Mouse (Mus musculus): Measurements from ENCODE around the gene Cass4.
A peak's percentile ranks its signal among the peaks of the same experiment; 100 is the strongest.

Gene Cass4

DNA sequence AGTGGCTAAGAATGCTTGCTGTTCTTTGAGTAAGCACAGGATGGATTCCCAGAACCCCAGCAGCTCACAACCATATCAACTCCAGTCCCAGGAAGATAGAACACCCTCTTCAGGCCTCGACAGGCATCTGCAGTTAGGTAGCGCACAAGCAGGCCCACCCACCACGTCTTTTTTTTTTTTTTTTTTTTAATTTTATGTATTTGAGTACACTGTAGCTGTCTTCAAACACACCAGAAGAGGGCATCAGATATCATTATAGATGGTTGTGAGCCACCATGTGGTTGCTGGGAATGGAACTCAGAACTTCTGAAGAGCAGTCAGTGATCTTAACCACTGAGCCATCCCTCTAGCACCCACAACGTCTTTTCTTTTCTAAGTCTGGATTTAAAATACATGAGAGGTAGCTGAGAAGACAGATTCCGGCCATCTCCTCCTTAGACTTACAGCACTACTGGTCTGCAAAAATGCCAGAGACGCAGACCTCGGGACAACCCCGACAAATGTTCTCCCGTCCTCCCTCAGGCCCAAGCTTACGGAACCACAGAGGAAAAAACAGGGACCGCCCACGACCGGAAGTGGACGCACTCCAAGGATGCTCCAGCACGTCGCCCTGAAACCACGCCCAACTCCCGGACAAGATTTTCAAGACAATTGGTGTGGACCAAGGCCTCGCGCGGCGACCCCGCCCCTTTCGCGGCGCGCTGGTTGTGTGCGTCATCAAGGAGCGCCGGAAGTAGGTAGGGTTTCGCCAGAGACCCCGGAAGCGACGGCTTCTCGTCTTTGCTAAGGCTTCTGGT lies 46.4 kb downstream of the Cass4 start, which contains the start of gene Rtf2:
Gene Rtf2 (plus strand): TSS at position 714 of the 797 bp plus-strand sequence.
- peak; percentile 100 for DNase-seq (ENCODE audit: extremely low spot score, low spot score)

GRCm38 (mm10) chr2:172440640-172441005 lies 47.0 kb downstream of the Cass4 start:
- DNase-seq (ENCODE audit: extremely low spot score, low spot score), result no peak

DNA sequence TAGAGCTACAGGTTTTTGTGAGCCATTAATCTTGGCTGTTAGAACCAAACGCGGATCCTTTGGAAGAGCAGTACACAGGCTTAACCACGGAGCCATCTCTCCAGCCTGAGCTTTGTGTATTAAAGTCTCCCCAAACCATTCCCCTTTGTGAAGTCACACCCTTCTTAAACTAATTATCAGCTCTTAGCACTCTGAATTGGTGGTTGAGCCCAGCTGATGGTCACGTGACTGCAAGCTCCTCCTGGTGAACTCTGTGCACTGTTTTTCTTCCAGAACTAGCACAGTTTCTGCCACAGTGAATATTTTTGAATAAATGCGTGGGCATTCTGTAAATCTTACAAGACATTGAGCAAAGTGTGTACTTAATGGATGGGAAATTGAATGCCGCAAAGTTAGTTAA lies 47.6 kb downstream of the Cass4 start:
- no peak for DNase-seq (ENCODE audit: extremely low spot score, low spot score)

- DNase-seq (ENCODE audit: extremely low spot score, low spot score), result no peak
These were observed 52.0 kb downstream of the Cass4 start for GRCm38 (mm10) chr2:172445617-172446016.

DNA sequence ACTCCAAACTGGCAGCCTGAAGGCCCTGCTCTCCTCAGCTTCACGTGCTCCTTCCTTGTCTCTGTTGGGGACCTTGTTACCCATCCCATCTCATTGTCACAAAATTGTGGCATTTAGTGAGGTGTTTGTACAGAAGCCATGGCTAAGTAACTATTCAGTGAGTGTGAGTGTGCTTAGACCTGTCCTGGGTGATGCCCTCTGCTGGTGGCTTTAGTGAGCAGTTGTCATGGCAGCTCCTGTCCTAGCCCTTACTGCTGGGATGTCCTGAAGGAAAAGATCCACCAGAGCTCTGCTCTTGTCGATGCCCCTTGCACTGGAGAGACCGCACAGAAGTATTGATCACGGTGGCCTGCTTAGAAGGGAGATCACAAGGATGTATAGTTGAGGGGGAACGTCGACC lies 53.7 kb downstream of the Cass4 start:
- DNase-seq (ENCODE audit: extremely low spot score, low spot score), result no peak

- no peak for DNase-seq (ENCODE audit: extremely low spot score, low spot score)
These were observed 54.7 kb downstream of the Cass4 start for GRCm38 (mm10) chr2:172448329-172448728.

- no peak for DNase-seq (ENCODE audit: extremely low spot score, low spot score)
These were observed 57.0 kb downstream of the Cass4 start for GRCm38 (mm10) chr2:172450640-172451039.

- no peak for DNase-seq (ENCODE audit: extremely low spot score, low spot score)
These were observed 58.4 kb downstream of the Cass4 start for GRCm38 (mm10) chr2:172452031-172452430.

- no peak for DNase-seq (ENCODE audit: extremely low spot score, low spot score)
These were observed 58.9 kb downstream of the Cass4 start for GRCm38 (mm10) chr2:172452458-172452857.

GRCm38 (mm10) chr2:172458496-172458895 lies 64.9 kb downstream of the Cass4 start, which contains the start of gene Gcnt7:
Gene Gcnt7, minus strand, starts transcription at chr2:172458596.
- no peak for DNase-seq (ENCODE audit: extremely low spot score, low spot score)

- DNase-seq (ENCODE audit: extremely low spot score, low spot score), result no peak
These were observed 67.1 kb downstream of the Cass4 start for GRCm38 (mm10) chr2:172460647-172461046.

DNA sequence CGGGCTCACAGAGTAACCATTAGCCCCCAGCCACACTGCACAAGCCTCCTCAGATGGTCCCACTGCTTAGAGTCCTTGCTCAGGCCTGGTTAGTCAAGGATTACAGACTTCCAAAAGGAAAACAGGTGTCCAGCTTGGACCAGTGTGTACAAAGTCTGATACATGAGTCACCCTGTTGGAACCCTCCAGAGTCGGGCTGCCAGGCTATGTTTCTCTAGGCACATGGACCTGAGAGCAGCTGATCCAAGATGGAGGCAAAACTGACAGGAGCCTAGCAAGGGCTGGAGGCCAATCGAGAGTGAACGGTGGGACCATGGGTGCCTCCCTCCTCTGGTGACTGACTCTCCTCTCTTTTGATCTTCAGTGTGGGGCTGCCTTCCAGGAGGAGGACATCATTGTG lies 69.2 kb downstream of the Cass4 start:
- DNase-seq (ENCODE audit: extremely low spot score, low spot score), result no peak

GRCm38 (mm10) chr2:172466427-172467132 lies 73.0 kb downstream of the Cass4 start:
- DNase-seq (ENCODE audit: extremely low spot score, low spot score), result no peak

DNA sequence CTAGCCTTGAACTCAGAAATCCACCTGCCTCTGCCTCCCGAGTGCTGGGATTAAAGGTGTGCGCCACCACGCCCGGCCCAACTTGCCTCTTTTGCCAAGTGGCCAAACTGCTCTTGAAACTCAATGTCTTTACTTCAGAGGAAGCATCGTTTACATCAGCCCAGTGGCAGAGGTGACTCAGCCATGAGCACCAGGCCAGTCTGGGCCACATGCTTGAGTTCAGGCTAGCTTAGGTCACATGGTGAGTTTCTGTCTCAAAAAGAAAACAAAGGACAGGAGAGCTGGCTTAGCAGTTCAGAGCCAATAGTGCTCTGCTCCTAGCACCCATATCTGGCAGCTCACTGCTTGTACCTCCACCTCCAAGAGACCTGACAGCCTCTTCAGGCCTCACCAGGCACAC lies 73.6 kb downstream of the Cass4 start:
- no peak for DNase-seq (ENCODE audit: extremely low spot score, low spot score)

DNA sequence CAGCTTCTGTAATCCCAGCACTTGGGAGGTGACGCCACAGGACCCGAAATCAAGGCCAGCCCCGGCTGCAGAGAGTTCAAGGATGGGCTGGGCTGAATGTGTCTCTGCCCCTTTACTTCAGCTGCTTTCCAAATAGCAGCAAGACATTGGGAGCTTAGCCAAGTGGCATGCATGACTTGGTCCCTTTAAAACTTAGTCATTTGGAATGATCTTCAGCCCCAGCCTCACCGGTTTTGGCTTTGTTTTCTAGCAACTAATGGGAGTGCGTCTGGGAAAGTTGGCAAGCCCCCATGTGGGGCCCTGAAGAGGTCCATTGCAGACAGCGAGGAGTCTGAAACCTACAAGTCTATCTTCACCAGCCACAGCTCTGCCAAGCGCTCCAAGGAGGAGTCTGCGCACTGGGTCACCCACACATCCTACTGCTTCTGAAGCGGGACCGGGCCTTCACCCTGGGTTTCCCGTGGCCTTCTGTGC lies 74.8 kb downstream of the Cass4 start:
- DNase-seq (ENCODE audit: extremely low spot score, low spot score), result no peak

DNA sequence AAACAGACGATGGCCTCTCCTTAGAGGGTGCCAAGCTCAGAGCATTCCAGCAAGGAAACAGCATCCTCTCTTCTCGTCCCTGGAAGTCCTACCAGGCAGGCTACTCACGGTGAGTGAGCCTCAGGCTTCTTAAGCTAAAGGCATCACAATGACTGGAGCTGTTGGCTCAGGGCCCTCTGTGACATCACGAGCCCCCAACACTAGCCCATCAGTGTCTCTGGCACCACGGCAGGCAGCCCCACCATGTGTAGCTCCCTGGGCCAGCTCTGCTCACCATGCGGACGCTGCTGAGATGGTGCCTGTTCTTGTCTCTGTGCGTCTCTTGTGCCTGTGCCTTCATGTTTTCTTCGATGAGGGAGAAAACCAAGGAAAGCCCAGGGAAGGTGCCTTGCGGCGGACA lies 78.7 kb downstream of the Cass4 start, which contains the start of gene Fam209:
Gene Fam209 (plus strand): TSS at position 203 of the 400 bp plus-strand sequence.
- DNase-seq (ENCODE audit: extremely low spot score, low spot score), result no peak

GRCm38 (mm10) chr2:172473591-172473990 lies 80.0 kb downstream of the Cass4 start:
- DNase-seq (ENCODE audit: extremely low spot score, low spot score), result no peak

DNA sequence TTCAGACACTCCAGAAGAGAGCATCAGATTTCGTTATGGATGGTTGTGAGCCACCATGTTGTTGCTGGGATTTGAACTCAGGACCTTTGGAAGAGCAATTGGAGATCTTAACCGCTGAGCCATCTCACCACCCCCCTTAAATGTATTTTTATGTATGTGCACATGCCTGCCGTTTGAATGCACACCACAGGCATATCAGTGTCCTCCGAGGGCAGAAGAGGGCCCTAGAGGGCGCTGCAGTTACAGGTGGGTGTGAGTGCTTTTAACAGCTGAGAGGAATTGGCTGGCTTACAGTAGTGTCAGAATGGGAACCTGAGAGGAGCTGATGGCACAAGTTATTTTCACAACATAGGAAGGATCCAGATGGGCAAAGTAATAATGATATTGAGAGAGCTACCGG lies 81.4 kb downstream of the Cass4 start:
- no peak for DNase-seq (ENCODE audit: extremely low spot score, low spot score)

GRCm38 (mm10) chr2:172476707-172477260 lies 83.2 kb downstream of the Cass4 start:
- no peak for DNase-seq (ENCODE audit: extremely low spot score, low spot score)

GRCm38 (mm10) chr2:172477350-172477749 lies 83.8 kb downstream of the Cass4 start:
- no peak for DNase-seq (ENCODE audit: extremely low spot score, low spot score)

- DNase-seq (ENCODE audit: extremely low spot score, low spot score), result peak; percentile 50
These were observed 84.3 kb downstream of the Cass4 start for GRCm38 (mm10) chr2:172477860-172478259.

DNA sequence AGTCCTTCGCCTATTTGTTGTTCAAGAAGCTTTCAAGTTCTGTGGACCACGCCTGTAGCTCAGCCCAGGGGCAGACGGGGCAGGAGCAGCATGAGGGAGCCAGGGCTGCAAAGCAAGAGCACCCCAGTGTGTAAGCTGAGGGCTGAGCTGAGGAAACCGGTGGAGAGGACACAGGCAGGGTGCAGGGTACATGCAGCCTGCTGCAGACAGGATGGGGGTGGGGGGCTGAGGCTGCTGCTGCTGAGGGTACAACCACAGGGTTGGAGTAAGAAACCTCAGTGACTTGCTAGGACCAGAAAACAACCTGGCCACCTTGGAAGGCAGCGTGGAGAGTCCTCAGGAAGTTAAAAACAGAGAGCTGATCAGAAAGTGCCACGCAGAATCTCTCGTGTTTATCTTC lies 86.7 kb downstream of the Cass4 start:
- DNase-seq (ENCODE audit: extremely low spot score, low spot score), result no peak

All from neural tube, embryonic 10.5 days (tissue).